Mouse (Mus musculus) frontal cortex, postnatal 10 days (tissue): ENCODE data around the gene Ttll10.
A peak's percentile ranks its signal among the peaks of the same experiment; 100 is the strongest.

Experiments used
- DNase-seq, 2 experiments: peaks; one replicate each; pipeline ENCODE4 v3.0.0; 2022; ENCODE audit warnings: low spot score in 2 of 2, mixed read lengths in 1 of 2

The Ttll10 gene

GRCm38 (mm10) chr4:156065156-156065894 is 6.1 kb upstream of the Ttll10 start:
- DNase-seq = no peak

GRCm38 (mm10) chr4:156064510-156064897 is 5.3 kb upstream of the Ttll10 start:
- DNase-seq = no peak

GRCm38 (mm10) chr4:156063861-156064509 is 4.8 kb upstream of the Ttll10 start:
- no peak for DNase-seq

- no peak for DNase-seq
These were observed 499 bp upstream of the Ttll10 start for GRCm38 (mm10) chr4:156059713-156060112.

- no peak for DNase-seq
These were observed 388 bp downstream of the Ttll10 start for GRCm38 (mm10) chr4:156058826-156059225.

- DNase-seq = no peak
These were observed 1.5 kb downstream of the Ttll10 start for GRCm38 (mm10) chr4:156057702-156058101.

- DNase-seq = no peak
These were observed 4.0 kb downstream of the Ttll10 start for GRCm38 (mm10) chr4:156055173-156055572.

GRCm38 (mm10) chr4:156054606-156055005 is 4.6 kb downstream of the Ttll10 start:
- no peak for DNase-seq

- no peak for DNase-seq
These were observed 5.1 kb downstream of the Ttll10 start for GRCm38 (mm10) chr4:156054130-156054529.

- no peak for DNase-seq
These were observed 6.1 kb downstream of the Ttll10 start for GRCm38 (mm10) chr4:156053113-156053512.

GRCm38 (mm10) chr4:156050391-156050980 is 8.7 kb downstream of the Ttll10 start:
- DNase-seq = no peak

- no peak for DNase-seq
These were observed 9.4 kb downstream of the Ttll10 start for GRCm38 (mm10) chr4:156049779-156050178.

- no peak for DNase-seq
These were observed 14.5 kb downstream of the Ttll10 start for GRCm38 (mm10) chr4:156044754-156045153.

GRCm38 (mm10) chr4:156034901-156035300 is 24.3 kb downstream of the Ttll10 start:
- DNase-seq = no peak

- DNase-seq = no peak
These were observed 24.9 kb downstream of the Ttll10 start for GRCm38 (mm10) chr4:156034301-156034700.

GRCm38 (mm10) chr4:156033476-156034119 is 25.6 kb downstream of the Ttll10 start:
- no peak for DNase-seq

GRCm38 (mm10) chr4:156032856-156033255 is 26.4 kb downstream of the Ttll10 start:
- DNase-seq = no peak

- peak; percentile 77 to 83 for DNase-seq
These were observed 27.4 kb downstream of the Ttll10 start for GRCm38 (mm10) chr4:156031593-156032391.

GRCm38 (mm10) chr4:156031255-156031592 is 28.0 kb downstream of the Ttll10 start:
- DNase-seq = no peak

GRCm38 (mm10) chr4:156030651-156031118 is 28.5 kb downstream of the Ttll10 start:
- no peak for DNase-seq

GRCm38 (mm10) chr4:156028580-156028979 is 30.6 kb downstream of the Ttll10 start:
- no peak for DNase-seq

- DNase-seq = peak in 1 of 2 experiments; percentile 45
These were observed 33.2 kb downstream of the Ttll10 start, which contains the start of gene Tnfrsf18 for GRCm38 (mm10) chr4:156026013-156026412. Tnfrsf18 (plus strand) TSS chr4:156026164.
